Mouse (Mus musculus): ENCODE results near the gene B3gnt3. TPM values are rescaled to one million over a fixed set of nuclear protein-coding genes. Genes with fewer than 3 reads are reported as not detected.

The B3gnt3 gene
- polyA plus RNA-seq, 1 experiment from 2014 or later = 35.9 TPM

DNA sequence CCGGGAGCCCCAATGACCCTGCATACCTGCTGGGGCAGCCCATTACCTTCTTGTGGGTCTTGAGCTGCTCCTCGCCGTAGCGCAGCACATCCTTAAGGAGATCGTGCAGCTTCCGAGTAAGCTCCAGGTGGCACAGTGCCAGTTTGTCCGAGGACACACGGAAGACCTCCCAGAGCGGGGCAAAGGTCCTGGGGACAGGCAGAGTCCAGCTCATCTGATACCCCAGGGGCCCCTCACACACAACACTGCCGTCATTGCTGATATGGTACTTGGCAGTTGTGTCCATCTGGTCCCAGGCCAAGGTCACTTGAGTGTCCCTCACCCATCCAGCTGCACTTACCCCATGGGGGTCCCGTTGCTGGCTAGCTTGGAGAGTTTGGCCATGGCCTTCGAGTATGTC, 15.5 kb upstream of the B3gnt3 start:
- no peak for DNase-seq (ENCODE audit: low spot score)
- H3K4me3 ChIP-seq (ENCODE audit: low read depth, low read length) = no peak overlapping the region
- no peaks in the 10 kb centered on the region for H3K27me3 ChIP-seq (ENCODE audit: control insufficient read depth, insufficient read depth, low read length)
- TF ChIP-seq CTCF (IDR thresholded peaks at IDR 0.05; ENCODE audit: low read depth) (no peak), EP300 (optimal IDR thresholded peaks at IDR 0.05) (no peak)
- no peak for ATAC-seq (ENCODE audit: low FRiP score, low TSS enrichment)
- H3K4me1 ChIP-seq (replicated peaks; ENCODE audit: control insufficient read depth, insufficient read depth) = no peaks in the 10 kb centered on the region
- no peaks in the 10 kb centered on the region for H3K36me3 ChIP-seq (ENCODE audit: control insufficient read depth, insufficient read depth, low read length)
- WGBS = 68% methylated on average over 12 of the region's 12 CpGs
- H3K9ac ChIP-seq (ENCODE audit: low read length) = no peak overlapping the region
- no peaks in the 10 kb centered on the region for H3K9me3 ChIP-seq (ENCODE audit: control insufficient read depth, low read length)
- no peak overlapping the region for H3K4me2 ChIP-seq (replicated peaks; ENCODE audit: low read depth)
- H3K27ac ChIP-seq (replicated peaks) = no peak overlapping the region

GRCm38 (mm10) chr8:71716561-71717053, 15.0 kb upstream of the B3gnt3 start:
- ATAC-seq (ENCODE audit: low FRiP score, low TSS enrichment) = no peak
- WGBS = 79% methylated on average over 13 of the region's 13 CpGs

DNA sequence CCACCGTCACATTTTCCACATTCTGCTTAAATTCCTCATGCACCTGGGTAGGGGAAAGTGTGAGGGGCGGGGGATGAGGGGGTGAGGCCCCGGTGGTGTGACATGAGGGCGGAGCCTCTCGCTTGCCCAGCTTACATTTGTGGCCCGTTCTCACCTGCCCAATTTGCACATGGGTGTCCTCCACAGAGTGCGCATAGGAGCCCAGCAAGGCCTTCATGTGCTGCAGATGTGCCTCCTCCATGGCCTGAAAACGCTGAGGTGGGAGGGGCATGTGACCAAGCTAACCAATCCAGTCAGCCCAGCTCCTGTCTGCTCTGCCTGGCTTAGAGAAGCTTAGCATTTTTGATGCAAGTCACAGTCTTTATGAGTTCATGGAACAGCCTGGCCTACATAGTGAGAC, 13.9 kb upstream of the B3gnt3 start:
- Histone ChIP-seq H3K9ac (ENCODE audit: low read length) (no peak overlapping the region), H3K27ac (replicated peaks) (no peak overlapping the region), H3K4me3 (ENCODE audit: low read depth, low read length) (no peak overlapping the region), H3K9me3 (ENCODE audit: control insufficient read depth, low read length) (no peaks in the 10 kb centered on the region), H3K4me2 (replicated peaks; ENCODE audit: low read depth) (no peak overlapping the region), H3K4me1 (replicated peaks; ENCODE audit: control insufficient read depth, insufficient read depth) (no peaks in the 10 kb centered on the region), H3K27me3 (ENCODE audit: control insufficient read depth, insufficient read depth, low read length) (no peaks in the 10 kb centered on the region), H3K36me3 (ENCODE audit: control insufficient read depth, insufficient read depth, low read length) (no peaks in the 10 kb centered on the region)
- no peak for DNase-seq (ENCODE audit: low spot score)
- WGBS = 31% methylated on average over 8 of the region's 8 CpGs
- TF ChIP-seq EP300 (optimal IDR thresholded peaks at IDR 0.05) (no peak), CTCF (IDR thresholded peaks at IDR 0.05; ENCODE audit: low read depth) (no peak)
- no peak for ATAC-seq (ENCODE audit: low FRiP score, low TSS enrichment)

More at GRCm38 (mm10) chr8:71716561-71717053, 15.0 kb upstream of the B3gnt3 start:
- no peak for TF ChIP-seq CTCF (IDR thresholded peaks at IDR 0.05; ENCODE audit: low read depth)
- no peak for TF ChIP-seq EP300 (optimal IDR thresholded peaks at IDR 0.05)
- no peaks in the 10 kb centered on the region for H3K4me1 ChIP-seq (replicated peaks; ENCODE audit: control insufficient read depth, insufficient read depth)
- H3K9ac ChIP-seq (ENCODE audit: low read length) = no peak overlapping the region
- H3K27ac ChIP-seq (replicated peaks) = no peak overlapping the region
- H3K27me3 ChIP-seq (ENCODE audit: control insufficient read depth, insufficient read depth, low read length) = no peaks in the 10 kb centered on the region
- H3K9me3 ChIP-seq (ENCODE audit: control insufficient read depth, low read length) = no peaks in the 10 kb centered on the region
- H3K36me3 ChIP-seq (ENCODE audit: control insufficient read depth, insufficient read depth, low read length) = no peaks in the 10 kb centered on the region
- no peak overlapping the region for H3K4me3 ChIP-seq (ENCODE audit: low read depth, low read length)
- no peak for DNase-seq (ENCODE audit: low spot score)
- no peak overlapping the region for H3K4me2 ChIP-seq (replicated peaks; ENCODE audit: low read depth)

DNA sequence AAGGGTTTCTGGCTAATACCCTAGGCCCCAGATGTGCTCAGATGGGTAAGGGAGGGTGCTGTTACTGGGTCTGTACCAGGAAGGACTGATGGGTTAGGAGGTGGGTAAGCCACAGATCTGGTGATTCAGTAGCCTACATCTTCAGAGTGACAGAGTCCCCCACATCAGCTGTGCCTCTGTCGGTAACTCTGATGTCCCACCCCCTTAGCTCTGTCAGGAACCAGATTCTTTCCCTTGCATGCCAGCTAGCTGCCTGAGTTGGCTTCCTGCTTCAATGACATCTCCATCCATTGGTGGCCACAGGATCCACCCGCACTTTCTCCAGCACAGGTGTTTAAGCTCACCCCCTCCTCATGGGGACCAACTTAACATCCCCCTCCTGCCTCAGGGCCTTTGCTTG, 10.0 kb upstream of the B3gnt3 start:
- Histone ChIP-seq H3K4me2 (replicated peaks; ENCODE audit: low read depth) (no peak overlapping the region), H3K36me3 (ENCODE audit: control insufficient read depth, insufficient read depth, low read length) (no peaks in the 10 kb centered on the region), H3K9me3 (ENCODE audit: control insufficient read depth, low read length) (no peaks in the 10 kb centered on the region), H3K27me3 (ENCODE audit: control insufficient read depth, insufficient read depth, low read length) (no peaks in the 10 kb centered on the region), H3K9ac (ENCODE audit: low read length) (no peak overlapping the region), H3K4me1 (replicated peaks; ENCODE audit: control insufficient read depth, insufficient read depth) (no peaks in the 10 kb centered on the region), H3K27ac (replicated peaks) (no peak overlapping the region), H3K4me3 (ENCODE audit: low read depth, low read length) (no peak overlapping the region)
- 85% methylated on average over 2 of the region's 2 CpGs for WGBS
- ATAC-seq (ENCODE audit: low FRiP score, low TSS enrichment) (no peak), DNase-seq (ENCODE audit: low spot score) (no peak)
- TF ChIP-seq EP300 (optimal IDR thresholded peaks at IDR 0.05) (no peak), CTCF (IDR thresholded peaks at IDR 0.05; ENCODE audit: low read depth) (no peak)

DNA sequence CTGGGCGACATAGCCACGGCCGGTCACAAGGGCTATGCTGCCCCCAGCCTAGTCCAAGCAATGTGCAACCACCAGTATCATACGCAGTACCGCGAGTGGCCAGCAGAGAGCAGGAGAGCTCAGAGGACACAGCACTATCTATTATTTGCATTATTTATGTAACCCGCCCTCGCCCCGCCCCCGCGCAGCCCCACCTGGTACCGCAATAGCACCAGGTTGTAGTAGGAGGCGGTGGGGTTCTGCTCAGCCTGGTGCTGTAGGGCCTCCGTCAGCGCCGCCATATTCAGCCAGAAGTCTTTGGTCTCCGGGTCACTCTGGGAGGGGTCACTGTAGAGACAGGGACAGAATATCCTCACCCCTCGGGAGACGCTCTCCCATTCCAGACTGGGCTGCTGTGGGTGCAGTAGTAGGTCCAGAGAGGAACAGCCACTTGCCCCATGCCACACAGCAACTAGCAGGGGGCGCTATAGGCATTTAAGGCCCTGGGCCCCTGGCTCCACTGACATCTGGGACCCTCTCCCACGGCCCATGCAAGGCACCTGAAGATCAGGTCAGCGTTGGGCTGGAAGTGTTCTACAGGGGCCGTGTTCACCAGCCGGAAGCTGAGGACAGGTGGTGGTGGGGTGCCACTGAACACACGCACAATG, 8.3 kb upstream of the B3gnt3 start:
- no peaks in the 10 kb centered on the region for H3K4me1 ChIP-seq (replicated peaks; ENCODE audit: control insufficient read depth, insufficient read depth)
- H3K4me3 ChIP-seq (ENCODE audit: low read depth, low read length) = peak overlapping the region; percentile 8; the same call in 1 of the 2 replicates
- no peaks in the 10 kb centered on the region for H3K36me3 ChIP-seq (ENCODE audit: control insufficient read depth, insufficient read depth, low read length)
- H3K27me3 ChIP-seq (ENCODE audit: control insufficient read depth, insufficient read depth, low read length) = no peaks in the 10 kb centered on the region
- no peak overlapping the region for H3K27ac ChIP-seq (replicated peaks)
- 22% methylated on average over 25 of the region's 25 CpGs for WGBS
- DNase-seq (ENCODE audit: low spot score) (peak; percentile 94), ATAC-seq (ENCODE audit: low FRiP score, low TSS enrichment) (peak; percentile 85)
- H3K9me3 ChIP-seq (ENCODE audit: control insufficient read depth, low read length) = no peaks in the 10 kb centered on the region
- H3K9ac ChIP-seq (ENCODE audit: low read length) = no peak overlapping the region
- peak; percentile 83 for TF ChIP-seq CTCF (IDR thresholded peaks at IDR 0.05; ENCODE audit: low read depth)
- TF ChIP-seq EP300 (optimal IDR thresholded peaks at IDR 0.05) = no peak
- peak overlapping the region; percentile 45 for H3K4me2 ChIP-seq (replicated peaks; ENCODE audit: low read depth)

- no peak for DNase-seq (ENCODE audit: low spot score)
- no peak overlapping the region for H3K27ac ChIP-seq (replicated peaks)
- H3K27me3 ChIP-seq (ENCODE audit: control insufficient read depth, insufficient read depth, low read length) = no peaks in the 10 kb centered on the region
- H3K9me3 ChIP-seq (ENCODE audit: control insufficient read depth, low read length) = no peaks in the 10 kb centered on the region
- peak overlapping the region; percentile 8; the same call in 1 of the 2 replicates for H3K4me3 ChIP-seq (ENCODE audit: low read depth, low read length)
- WGBS = 38% methylated on average over 25 of the region's 25 CpGs
- TF ChIP-seq CTCF (IDR thresholded peaks at IDR 0.05; ENCODE audit: low read depth) (no peak), EP300 (optimal IDR thresholded peaks at IDR 0.05) (no peak)
- ATAC-seq (ENCODE audit: low FRiP score, low TSS enrichment) = no peak
- peak overlapping the region; percentile 35 for H3K4me2 ChIP-seq (replicated peaks; ENCODE audit: low read depth)
- H3K4me1 ChIP-seq (replicated peaks; ENCODE audit: control insufficient read depth, insufficient read depth) = no peaks in the 10 kb centered on the region
- no peak overlapping the region for H3K9ac ChIP-seq (ENCODE audit: low read length)
- no peaks in the 10 kb centered on the region for H3K36me3 ChIP-seq (ENCODE audit: control insufficient read depth, insufficient read depth, low read length)
Measured at GRCm38 (mm10) chr8:71709134-71709799, 7.7 kb upstream of the B3gnt3 start.

Measured in stomach, postnatal 0 days (tissue).